Mouse (Mus musculus): ENCODE measurements around the gene Dcaf12. TPM values are rescaled to one million over a fixed set of nuclear protein-coding genes. Genes with fewer than 3 reads are reported as not detected.

Dcaf12 gene
- total and polyA plus RNA-seq, 3 experiments = 41.8 to 52.4 (median 50.8) TPM

DNA sequence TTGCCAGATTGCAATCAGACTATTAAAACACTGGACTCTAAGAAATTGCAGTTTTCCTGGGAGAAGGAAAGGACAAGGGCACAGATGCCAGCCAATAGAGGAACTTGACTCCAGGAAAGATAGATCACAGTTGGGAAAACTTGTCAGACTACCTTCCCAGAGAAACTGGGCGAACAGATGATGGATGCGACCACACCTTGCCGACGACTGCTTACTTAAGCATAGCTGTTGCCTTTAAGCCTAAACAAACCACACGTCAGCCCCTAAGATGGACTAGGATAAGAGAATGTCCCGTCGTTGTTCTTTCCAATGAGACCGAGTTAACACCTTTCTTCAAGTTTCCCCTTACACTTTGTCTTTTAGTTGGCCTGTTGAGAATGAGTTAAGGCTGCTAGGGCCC lies 484 bp upstream of the Dcaf12 start:
- Histone ChIP-seq H3K36me3 (replicated peaks) (peaks cover 37% of the 10 kb centered on the region), H3K27me3 (ENCODE audit: insufficient read depth, low read length) (peaks cover 6% of the 10 kb centered on the region), H3K9me3 (replicated peaks) (no peaks in the 10 kb centered on the region), H3K4me3 (ENCODE audit: low read depth, low read length) (peak overlapping the region; percentile 99), H3K4me1 (ENCODE audit: insufficient read depth, low read depth, low read length) (peaks cover 40% of the 10 kb centered on the region)
- no peak for TF ChIP-seq TAL1 (conservative IDR thresholded peaks at IDR 0.05; ENCODE audit: low read depth, low read length)
- TF ChIP-seq CTCF (IDR thresholded peaks at IDR 0.05; ENCODE audit: low read depth, low read length) = no peak
- TF ChIP-seq GATA1 (IDR thresholded peaks at IDR 0.05; ENCODE audit: borderline replicate concordance, low read length) = no peak
- no peak for TF ChIP-seq POLR2AphosphoS5 (IDR thresholded peaks at IDR 0.05; ENCODE audit: insufficient replicate concordance, low read depth, low read length)
- no peak for TF ChIP-seq GATA2 (IDR thresholded peaks at IDR 0.05; ENCODE audit: borderline replicate concordance, low read depth, low read length)
- DNase-seq (ENCODE audit: low spot score) (no peak), ATAC-seq (ENCODE audit: extremely low read depth, insufficient number of reproducible peaks, low FRiP score, poor library complexity, severe bottlenecking) (no peak)

DNA sequence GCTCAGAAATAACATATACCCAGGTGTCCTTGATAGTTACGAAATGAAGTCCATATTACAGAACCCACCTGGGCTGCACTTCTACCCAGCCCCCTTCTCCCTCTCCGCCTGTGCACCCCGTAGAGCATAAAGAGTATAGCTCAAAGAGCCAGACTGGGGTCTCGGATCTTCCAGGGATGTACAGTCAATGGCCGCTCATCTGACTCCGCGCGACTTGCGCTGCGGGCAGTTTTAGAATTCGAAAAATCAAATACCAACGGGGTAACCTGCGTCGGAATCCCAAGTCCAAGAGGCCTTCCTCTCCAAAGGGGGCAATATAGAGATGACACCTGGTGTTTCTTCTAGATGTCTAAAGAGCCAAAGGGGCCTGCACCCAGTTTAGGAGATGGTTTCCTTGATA lies 967 bp downstream of the Dcaf12 start:
- DNase-seq (ENCODE audit: low spot score) = no peak
- Histone ChIP-seq H3K27me3 (ENCODE audit: insufficient read depth, low read length) (no peaks in the 10 kb centered on the region), H3K4me3 (ENCODE audit: low read depth, low read length) (peak overlapping the region; percentile 99), H3K4me1 (ENCODE audit: insufficient read depth, low read depth, low read length) (peaks cover 40% of the 10 kb centered on the region), H3K36me3 (replicated peaks) (peaks cover 51% of the 10 kb centered on the region), H3K9me3 (replicated peaks) (no peaks in the 10 kb centered on the region)
- ATAC-seq (ENCODE audit: extremely low read depth, insufficient number of reproducible peaks, low FRiP score, poor library complexity, severe bottlenecking) = no peak
- TF ChIP-seq TAL1 (conservative IDR thresholded peaks at IDR 0.05; ENCODE audit: low read depth, low read length) (no peak), POLR2AphosphoS5 (IDR thresholded peaks at IDR 0.05; ENCODE audit: insufficient replicate concordance, low read depth, low read length) (no peak), GATA2 (IDR thresholded peaks at IDR 0.05; ENCODE audit: borderline replicate concordance, low read depth, low read length) (no peak), GATA1 (IDR thresholded peaks at IDR 0.05; ENCODE audit: borderline replicate concordance, low read length) (no peak), CTCF (IDR thresholded peaks at IDR 0.05; ENCODE audit: low read depth, low read length) (no peak)

DNA sequence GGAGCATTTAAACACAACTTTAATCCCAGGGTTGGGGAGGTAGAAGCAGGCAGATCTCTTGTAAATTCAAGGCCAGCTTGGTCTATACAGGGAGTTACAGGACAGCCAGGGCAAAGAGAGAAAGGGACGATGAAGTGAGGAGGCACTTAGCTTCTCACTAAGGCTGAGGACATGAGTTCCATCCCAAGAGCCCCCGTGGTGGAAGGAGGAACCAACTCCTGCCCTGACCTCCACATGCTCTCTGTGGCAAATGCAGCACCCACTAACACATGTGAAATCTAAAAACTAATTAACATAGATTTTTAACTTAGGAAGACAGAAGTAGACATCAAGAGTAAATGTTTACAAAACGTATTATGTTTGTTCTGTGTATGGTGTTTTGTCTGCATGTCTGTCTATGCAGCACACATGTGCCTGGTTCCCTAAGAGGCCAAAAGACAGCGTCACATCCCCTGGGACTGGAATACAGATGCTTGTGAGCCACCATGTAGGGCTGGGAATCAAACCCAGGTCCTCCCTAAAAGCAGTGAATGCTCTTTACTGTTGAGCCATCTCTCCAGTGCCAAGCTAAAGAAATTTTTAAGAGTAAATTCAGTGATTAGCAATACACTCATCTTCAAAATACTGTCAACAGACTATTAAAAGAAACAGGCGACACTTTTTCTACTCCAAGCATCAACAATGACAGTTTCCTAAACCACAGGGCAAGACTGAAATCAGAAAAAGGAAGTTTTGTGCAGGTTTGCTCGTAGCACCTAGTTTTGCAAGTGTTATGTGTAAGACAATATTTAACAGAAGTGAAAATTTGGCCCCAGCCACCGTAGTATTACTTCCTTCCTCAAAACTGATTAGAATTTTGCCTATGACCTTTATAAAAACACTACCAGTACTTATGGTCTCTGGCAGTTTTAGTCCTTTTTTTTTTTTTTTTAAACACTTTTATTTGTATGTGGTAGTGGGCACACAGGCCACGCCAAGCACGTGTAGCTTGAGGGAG lies 3.8 kb downstream of the Dcaf12 start:
- Histone ChIP-seq H3K9me3 (replicated peaks) (no peaks in the 10 kb centered on the region), H3K36me3 (replicated peaks) (peaks cover 73% of the 10 kb centered on the region), H3K4me1 (ENCODE audit: insufficient read depth, low read depth, low read length) (peaks cover 52% of the 10 kb centered on the region), H3K27me3 (ENCODE audit: insufficient read depth, low read length) (no peaks in the 10 kb centered on the region), H3K4me3 (ENCODE audit: low read depth, low read length) (no peak overlapping the region)
- ATAC-seq (ENCODE audit: extremely low read depth, insufficient number of reproducible peaks, low FRiP score, poor library complexity, severe bottlenecking) = no peak
- TF ChIP-seq POLR2AphosphoS5 (IDR thresholded peaks at IDR 0.05; ENCODE audit: insufficient replicate concordance, low read depth, low read length) (no peak), GATA1 (IDR thresholded peaks at IDR 0.05; ENCODE audit: borderline replicate concordance, low read length) (no peak), CTCF (IDR thresholded peaks at IDR 0.05; ENCODE audit: low read depth, low read length) (no peak), GATA2 (IDR thresholded peaks at IDR 0.05; ENCODE audit: borderline replicate concordance, low read depth, low read length) (no peak), TAL1 (conservative IDR thresholded peaks at IDR 0.05; ENCODE audit: low read depth, low read length) (no peak)
- no peak for DNase-seq (ENCODE audit: low spot score)

DNA sequence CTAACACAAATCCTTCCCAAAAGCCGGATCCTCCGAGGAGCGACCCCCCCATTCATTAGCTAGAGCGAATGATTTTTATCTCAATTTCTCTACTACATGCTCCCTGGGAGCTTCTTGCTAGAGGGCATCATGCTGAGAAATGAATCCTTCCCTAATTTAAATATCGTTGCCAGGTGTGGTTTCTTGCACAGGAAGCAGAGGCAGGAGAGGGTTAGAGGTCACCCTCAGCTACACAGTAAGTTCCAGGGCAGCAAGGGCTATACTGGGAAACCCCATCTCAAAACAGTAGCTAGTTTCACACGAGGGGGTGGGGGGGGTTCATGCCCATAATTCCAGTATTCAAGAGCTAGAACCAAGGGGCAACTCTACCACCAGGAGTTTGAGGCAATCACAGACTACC lies 7.3 kb downstream of the Dcaf12 start:
- Histone ChIP-seq H3K9me3 (replicated peaks) (no peaks in the 10 kb centered on the region), H3K27me3 (ENCODE audit: insufficient read depth, low read length) (no peaks in the 10 kb centered on the region), H3K36me3 (replicated peaks) (peaks cover 93% of the 10 kb centered on the region), H3K4me3 (ENCODE audit: low read depth, low read length) (no peak overlapping the region), H3K4me1 (ENCODE audit: insufficient read depth, low read depth, low read length) (peaks cover 56% of the 10 kb centered on the region)
- no peak for TF ChIP-seq POLR2AphosphoS5 (IDR thresholded peaks at IDR 0.05; ENCODE audit: insufficient replicate concordance, low read depth, low read length)
- TF ChIP-seq TAL1 (conservative IDR thresholded peaks at IDR 0.05; ENCODE audit: low read depth, low read length) = no peak
- no peak for TF ChIP-seq GATA1 (IDR thresholded peaks at IDR 0.05; ENCODE audit: borderline replicate concordance, low read length)
- TF ChIP-seq GATA2 (IDR thresholded peaks at IDR 0.05; ENCODE audit: borderline replicate concordance, low read depth, low read length) = no peak
- TF ChIP-seq CTCF (IDR thresholded peaks at IDR 0.05; ENCODE audit: low read depth, low read length) = no peak
- DNase-seq (ENCODE audit: low spot score) (no peak), ATAC-seq (ENCODE audit: extremely low read depth, insufficient number of reproducible peaks, low FRiP score, poor library complexity, severe bottlenecking) (no peak)

DNA sequence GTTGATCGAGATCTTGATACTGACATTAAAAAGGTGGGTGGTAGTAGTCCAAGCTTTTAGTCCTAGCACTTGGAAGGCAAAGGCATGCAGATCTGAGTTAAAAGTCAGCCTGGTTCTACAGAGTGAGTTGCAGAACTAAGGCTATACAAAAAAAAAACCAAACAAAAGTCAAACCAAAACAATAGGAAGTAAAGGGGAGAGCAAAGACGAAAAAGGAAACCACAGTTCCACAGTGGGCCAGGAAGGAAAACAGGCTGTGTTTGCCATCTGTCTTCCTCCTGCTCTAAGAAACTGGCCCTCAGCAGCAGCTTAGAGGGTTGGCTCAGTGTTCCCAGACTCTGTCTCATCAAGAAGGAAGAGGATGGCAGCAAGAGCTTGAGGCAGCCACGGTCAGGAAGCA lies 10.4 kb downstream of the Dcaf12 start:
- peaks cover 93% of the 10 kb centered on the region for H3K36me3 ChIP-seq (replicated peaks)
- ATAC-seq (ENCODE audit: extremely low read depth, insufficient number of reproducible peaks, low FRiP score, poor library complexity, severe bottlenecking) = no peak; the same call in 1 of the 2 replicates
- no peak for DNase-seq (ENCODE audit: low spot score)

DNA sequence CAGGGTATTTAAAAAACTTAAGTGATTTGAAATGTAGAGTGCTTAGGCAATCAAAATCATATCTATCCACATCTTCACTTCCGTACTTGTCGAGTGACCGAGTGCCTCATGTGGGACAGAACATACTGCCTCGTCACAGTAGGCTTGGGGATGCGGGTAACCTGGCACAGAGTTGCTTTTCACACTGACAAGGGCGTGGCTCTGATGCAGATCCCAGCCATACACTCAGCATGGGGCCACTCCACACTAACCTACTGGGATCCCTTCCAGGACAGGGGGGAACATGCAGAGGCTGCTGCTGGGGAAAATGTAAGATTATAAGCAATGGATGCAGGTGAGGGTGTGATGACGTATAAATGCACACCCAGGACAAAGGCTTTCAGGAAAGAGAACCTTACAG lies 11.0 kb downstream of the Dcaf12 start:
- DNase-seq (ENCODE audit: low spot score) (no peak), ATAC-seq (ENCODE audit: extremely low read depth, insufficient number of reproducible peaks, low FRiP score, poor library complexity, severe bottlenecking) (no peak)
- Histone ChIP-seq H3K4me3 (ENCODE audit: low read depth, low read length) (peak overlapping the region; percentile 6; the same call in 1 of the 2 replicates), H3K9me3 (replicated peaks) (no peaks in the 10 kb centered on the region), H3K4me1 (ENCODE audit: insufficient read depth, low read depth, low read length) (peaks cover 43% of the 10 kb centered on the region), H3K27me3 (ENCODE audit: insufficient read depth, low read length) (no peaks in the 10 kb centered on the region), H3K36me3 (replicated peaks) (peaks cover 93% of the 10 kb centered on the region)
- TF ChIP-seq TAL1 (conservative IDR thresholded peaks at IDR 0.05; ENCODE audit: low read depth, low read length) (no peak), CTCF (IDR thresholded peaks at IDR 0.05; ENCODE audit: low read depth, low read length) (no peak), POLR2AphosphoS5 (IDR thresholded peaks at IDR 0.05; ENCODE audit: insufficient replicate concordance, low read depth, low read length) (no peak), GATA2 (IDR thresholded peaks at IDR 0.05; ENCODE audit: borderline replicate concordance, low read depth, low read length) (no peak), GATA1 (IDR thresholded peaks at IDR 0.05; ENCODE audit: borderline replicate concordance, low read length) (no peak)

More for the DNA sequence above, 10.4 kb downstream of the Dcaf12 start:
- H3K9me3 ChIP-seq (replicated peaks) = no peaks in the 10 kb centered on the region
- H3K4me1 ChIP-seq (ENCODE audit: insufficient read depth, low read depth, low read length) = peaks cover 43% of the 10 kb centered on the region
- no peak overlapping the region for H3K4me3 ChIP-seq (ENCODE audit: low read depth, low read length)
- H3K27me3 ChIP-seq (ENCODE audit: insufficient read depth, low read length) = no peaks in the 10 kb centered on the region
- TF ChIP-seq TAL1 (conservative IDR thresholded peaks at IDR 0.05; ENCODE audit: low read depth, low read length) = no peak
- no peak for TF ChIP-seq CTCF (IDR thresholded peaks at IDR 0.05; ENCODE audit: low read depth, low read length)
- no peak for TF ChIP-seq GATA1 (IDR thresholded peaks at IDR 0.05; ENCODE audit: borderline replicate concordance, low read length)
- no peak for TF ChIP-seq GATA2 (IDR thresholded peaks at IDR 0.05; ENCODE audit: borderline replicate concordance, low read depth, low read length)
- TF ChIP-seq POLR2AphosphoS5 (IDR thresholded peaks at IDR 0.05; ENCODE audit: insufficient replicate concordance, low read depth, low read length) = no peak
